Mouse (Mus musculus): ENCODE measurements around the gene Siae.

Gene Siae

DNA sequence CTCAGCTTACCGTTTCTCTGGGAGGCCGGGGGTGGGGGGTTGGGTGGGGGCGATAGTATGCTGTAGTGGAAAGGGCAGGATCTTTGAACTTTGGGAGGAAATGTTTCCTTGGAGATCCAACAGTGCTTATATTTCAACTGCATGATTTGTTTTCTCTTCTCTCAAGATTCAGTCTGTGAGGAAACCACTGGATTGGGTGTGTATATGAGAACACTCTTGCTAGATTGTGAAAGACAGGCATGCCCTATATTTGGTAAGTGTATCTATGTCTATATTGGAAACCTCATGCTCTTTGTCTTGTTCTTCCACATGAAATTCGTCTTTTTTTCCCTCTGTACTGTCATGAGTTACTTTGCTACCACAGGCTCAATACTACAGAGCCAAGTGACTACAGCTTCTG is 114.2 kb downstream of the Siae start:
- DNase-seq (ENCODE audit: inconsistent age in 2 of 2, low spot score in 1 of 2), result no peak

DNA sequence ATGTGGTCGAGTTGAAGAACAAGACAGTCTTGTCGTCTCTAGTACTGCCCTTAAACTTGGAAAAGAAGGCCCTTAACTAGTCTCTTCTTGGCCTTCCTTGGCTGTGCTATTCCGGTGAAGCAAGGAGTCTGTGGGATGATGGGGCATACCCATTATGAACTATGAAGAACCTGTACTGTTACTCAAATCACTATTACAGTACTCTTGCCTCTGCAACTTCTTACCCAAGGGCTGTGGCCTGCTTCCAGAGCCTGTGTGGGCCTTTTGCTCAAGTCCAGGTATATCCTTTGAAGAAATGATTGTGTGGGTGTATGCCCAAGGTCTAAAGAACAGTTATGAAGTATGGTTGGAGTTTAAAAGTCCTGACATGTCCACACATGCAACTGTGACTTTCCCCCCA is 114.8 kb downstream of the Siae start:
- no peak for DNase-seq (ENCODE audit: inconsistent age in 2 of 2, low spot score in 1 of 2)

DNA sequence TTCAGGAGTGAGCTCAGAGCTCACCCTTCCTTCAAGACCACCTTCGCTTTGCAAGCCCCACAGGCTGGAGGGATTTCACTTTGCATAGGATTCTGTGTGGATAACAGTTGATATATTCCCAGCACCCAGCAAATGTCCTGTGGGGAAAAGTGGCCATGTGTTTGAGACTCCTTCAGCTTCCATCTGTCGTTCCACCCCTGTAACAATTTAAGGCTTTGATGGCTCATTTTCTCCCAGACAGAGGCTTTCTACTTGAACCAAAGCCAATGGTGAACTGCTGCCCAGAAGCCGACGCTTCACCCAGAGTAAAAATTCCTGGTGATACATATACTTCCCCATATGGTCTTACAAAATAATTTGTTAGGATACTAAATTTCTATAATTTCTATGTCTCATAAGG is 119.8 kb downstream of the Siae start:
- no peak for DNase-seq (ENCODE audit: inconsistent age in 2 of 2, low spot score in 1 of 2)

DNA sequence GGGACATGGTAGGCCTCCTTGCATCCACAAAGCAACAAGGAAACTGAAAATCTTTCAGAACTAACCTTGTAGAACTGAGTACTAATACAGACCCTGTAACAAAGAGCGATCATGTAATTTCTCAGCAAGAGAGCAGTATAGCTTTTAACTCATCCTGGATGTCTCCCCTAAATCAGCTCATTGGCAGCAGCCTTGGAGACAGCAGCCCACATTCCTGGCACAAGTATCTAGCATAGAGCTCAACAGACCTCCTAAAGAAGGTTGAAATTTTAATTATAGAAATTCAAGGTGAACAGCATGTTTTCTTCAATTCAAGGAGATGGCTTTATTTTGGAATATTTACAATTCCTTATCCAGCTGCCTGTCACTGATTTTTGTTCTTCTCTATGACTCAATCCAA is 125.6 kb downstream of the Siae start:
- DNase-seq (ENCODE audit: inconsistent age in 2 of 2, low spot score in 1 of 2), result no peak

DNA sequence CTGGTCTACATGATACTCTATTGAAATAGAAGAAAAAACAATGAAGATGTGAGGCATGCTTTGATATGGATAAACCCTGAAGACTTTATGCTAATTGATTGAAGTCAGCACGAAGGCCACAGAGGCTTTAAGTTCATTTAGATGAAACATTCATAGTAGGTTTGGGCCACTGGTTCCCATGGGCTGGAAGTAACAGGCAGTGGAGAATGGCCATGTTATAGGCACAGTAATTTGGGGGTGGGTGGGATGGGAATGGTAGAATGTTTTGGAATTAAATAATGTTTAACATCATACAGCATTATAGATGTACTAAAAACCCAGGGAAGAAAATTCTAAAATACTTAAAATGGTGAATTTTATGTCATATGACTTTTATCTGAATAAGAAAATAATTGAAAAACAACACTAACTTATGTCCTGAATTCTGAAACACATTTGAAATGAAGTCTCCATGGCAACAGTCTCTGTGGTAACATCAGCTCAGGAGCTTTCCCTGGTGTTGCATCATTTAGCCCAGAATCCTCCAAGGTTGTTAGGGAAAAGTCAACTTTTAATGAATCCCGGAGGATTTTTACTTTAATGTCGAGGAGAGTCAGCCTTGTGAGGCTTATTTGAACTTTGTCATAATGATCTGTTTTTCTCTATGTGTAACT is 131.9 kb downstream of the Siae start:
- DNase-seq (ENCODE audit: inconsistent age in 2 of 2, low spot score in 1 of 2), result peak in 1 of 2 experiments; percentile 43

DNA sequence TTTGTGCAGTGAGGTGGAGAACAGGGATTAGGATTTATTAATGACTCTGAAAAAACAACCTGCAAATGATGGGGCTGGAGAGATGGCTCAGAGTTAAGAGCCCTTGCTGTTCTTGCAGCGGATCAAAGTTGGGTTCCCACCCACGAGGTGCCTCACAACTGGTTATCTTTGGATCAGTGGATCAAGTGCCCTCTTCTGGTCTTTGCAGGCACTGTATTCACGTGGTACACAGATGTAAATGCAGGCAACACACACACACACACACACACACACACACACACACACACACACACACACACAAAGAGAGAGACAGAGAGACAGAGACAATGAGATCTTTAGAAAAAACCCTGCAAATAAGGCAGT is 132.4 kb downstream of the Siae start:
- DNase-seq (ENCODE audit: inconsistent age in 2 of 2, low spot score in 1 of 2), result peak in 1 of 2 experiments; percentile 29

DNA sequence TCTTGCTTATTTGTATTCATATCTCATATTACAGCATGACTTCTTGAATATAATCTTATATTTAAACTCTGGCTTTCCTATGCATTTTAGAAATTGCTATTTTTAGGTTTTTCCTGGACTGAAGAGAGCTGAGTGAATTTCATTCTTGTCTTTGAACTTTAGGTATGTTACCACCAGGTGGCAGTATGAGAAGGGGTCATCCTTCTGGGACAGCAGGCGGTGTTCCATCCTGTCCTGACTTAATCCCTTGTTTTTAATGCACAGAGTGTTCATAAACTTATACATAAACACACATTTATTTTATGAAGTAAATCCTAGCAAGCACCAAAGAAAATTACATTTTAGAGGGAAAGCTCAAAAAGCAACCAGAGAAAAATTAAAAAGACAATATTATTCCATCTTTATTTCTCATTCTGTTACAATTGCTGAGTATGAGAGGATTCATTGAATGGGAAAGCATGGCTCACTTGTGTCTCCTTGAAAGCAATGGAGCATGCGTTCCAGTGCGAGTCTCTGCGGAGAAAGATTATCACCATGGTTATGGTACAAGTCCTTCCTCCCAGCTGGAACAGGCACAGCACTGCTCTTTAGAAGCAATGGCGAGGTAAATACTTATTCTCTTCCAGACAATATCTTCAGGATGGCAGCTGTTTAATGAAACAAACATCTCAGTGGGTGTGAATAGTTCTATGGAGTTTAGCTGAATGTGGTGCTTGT is 134.6 kb downstream of the Siae start:
- peak in 1 of 2 experiments; percentile 63 for DNase-seq (ENCODE audit: inconsistent age in 2 of 2, low spot score in 1 of 2)

Data from adrenal gland, adult (tissue).